Mouse (Mus musculus): ENCODE data around the gene Avil. TPM values are rescaled to one million over a fixed set of nuclear protein-coding genes. Genes with fewer than 3 reads are reported as not detected.

Avil gene
- polyA plus RNA-seq, 1 experiment, result 0.30 TPM

- TF ChIP-seq POLR2A (IDR thresholded peaks at IDR 0.05; ENCODE audit: borderline replicate concordance, extremely low read depth, low read depth, low read length) (no peak), CTCF (IDR thresholded peaks at IDR 0.05; ENCODE audit: insufficient read depth, low read length) (no peak)
- 0 out of 2 replicates have a peak, but pooled peaks cover 2% of the 10 kb centered on the region for H3K4me1 ChIP-seq (ENCODE audit: control insufficient read depth, insufficient read depth, low read length)
- WGBS, result 77% methylated on average over 5 of the region's 5 CpGs
- no peak for DNase-seq
- no peak overlapping the region for H3K4me3 ChIP-seq (replicated peaks; ENCODE audit: extremely low read depth, low read depth, low read length)
These were observed 2.3 kb downstream of the Avil start for GRCm38 (mm10) chr10:127002765-127003164.

GRCm38 (mm10) chr10:127003334-127003733 is 2.8 kb downstream of the Avil start:
- Histone ChIP-seq H3K4me3 (replicated peaks; ENCODE audit: extremely low read depth, low read depth, low read length) (no peak overlapping the region), H3K4me1 (ENCODE audit: control insufficient read depth, insufficient read depth, low read length) (0 out of 2 replicates have a peak, but pooled peaks cover 2% of the 10 kb centered on the region)
- 81% methylated on average over 8 of the region's 8 CpGs for WGBS
- no peak for DNase-seq
- TF ChIP-seq CTCF (IDR thresholded peaks at IDR 0.05; ENCODE audit: insufficient read depth, low read length), result no peak
- TF ChIP-seq POLR2A (IDR thresholded peaks at IDR 0.05; ENCODE audit: borderline replicate concordance, extremely low read depth, low read depth, low read length), result no peak

- TF ChIP-seq CTCF (IDR thresholded peaks at IDR 0.05; ENCODE audit: insufficient read depth, low read length), result no peak
- no peak for TF ChIP-seq POLR2A (IDR thresholded peaks at IDR 0.05; ENCODE audit: borderline replicate concordance, extremely low read depth, low read depth, low read length)
- 78% methylated on average over 7 of the region's 7 CpGs for WGBS
- DNase-seq, result no peak
- Histone ChIP-seq H3K4me3 (replicated peaks; ENCODE audit: extremely low read depth, low read depth, low read length) (no peak overlapping the region), H3K4me1 (ENCODE audit: control insufficient read depth, insufficient read depth, low read length) (0 out of 2 replicates have a peak, but pooled peaks cover 2% of the 10 kb centered on the region)
These were observed 3.3 kb downstream of the Avil start for GRCm38 (mm10) chr10:127003806-127004205.

- Histone ChIP-seq H3K4me1 (ENCODE audit: control insufficient read depth, insufficient read depth, low read length) (no peaks in the 10 kb centered on the region), H3K4me3 (replicated peaks; ENCODE audit: extremely low read depth, low read depth, low read length) (no peak overlapping the region)
- WGBS, result 55% methylated on average over 5 of the region's 5 CpGs
- TF ChIP-seq CTCF (IDR thresholded peaks at IDR 0.05; ENCODE audit: insufficient read depth, low read length), result peak; percentile 25; the same call in 1 of the 2 replicates
- TF ChIP-seq POLR2A (IDR thresholded peaks at IDR 0.05; ENCODE audit: borderline replicate concordance, extremely low read depth, low read depth, low read length), result no peak
- DNase-seq, result no peak
These were observed 16.0 kb downstream of the Avil start for GRCm38 (mm10) chr10:127016488-127016887.

- Histone ChIP-seq H3K4me1 (ENCODE audit: control insufficient read depth, insufficient read depth, low read length) (no peaks in the 10 kb centered on the region), H3K4me3 (replicated peaks; ENCODE audit: extremely low read depth, low read depth, low read length) (no peak overlapping the region)
- TF ChIP-seq CTCF (IDR thresholded peaks at IDR 0.05; ENCODE audit: insufficient read depth, low read length), result no peak
- TF ChIP-seq POLR2A (IDR thresholded peaks at IDR 0.05; ENCODE audit: borderline replicate concordance, extremely low read depth, low read depth, low read length), result no peak
- WGBS, result 37% methylated on average over 2 of the region's 2 CpGs
- no peak for DNase-seq
These were observed 16.6 kb downstream of the Avil start for GRCm38 (mm10) chr10:127017071-127017470.

- H3K4me3 ChIP-seq (replicated peaks; ENCODE audit: extremely low read depth, low read depth, low read length), result no peak overlapping the region
- TF ChIP-seq CTCF (IDR thresholded peaks at IDR 0.05; ENCODE audit: insufficient read depth, low read length), result no peak
- TF ChIP-seq POLR2A (IDR thresholded peaks at IDR 0.05; ENCODE audit: borderline replicate concordance, extremely low read depth, low read depth, low read length), result no peak
- no peaks in the 10 kb centered on the region for H3K4me1 ChIP-seq (ENCODE audit: control insufficient read depth, insufficient read depth, low read length)
- WGBS, result 76% methylated on average over 16 of the region's 16 CpGs
- DNase-seq, result no peak
These were observed 17.9 kb downstream of the Avil start for GRCm38 (mm10) chr10:127018422-127018821.

- TF ChIP-seq POLR2A (IDR thresholded peaks at IDR 0.05; ENCODE audit: borderline replicate concordance, extremely low read depth, low read depth, low read length) (peak; percentile 55; the same call in 1 of the 2 replicates), CTCF (IDR thresholded peaks at IDR 0.05; ENCODE audit: insufficient read depth, low read length) (peak; percentile 94)
- peak within 1 kb of the TSS; percentile 96 for H3K4me3 ChIP-seq (replicated peaks; ENCODE audit: extremely low read depth, low read depth, low read length)
- peak; percentile 90 for DNase-seq
- H3K4me1 ChIP-seq (ENCODE audit: control insufficient read depth, insufficient read depth, low read length), result peaks cover 3% of the 10 kb centered on the region; the same call in 1 of the 2 replicates
- 4% methylated on average over 56 of the region's 56 CpGs for WGBS
These were observed 30.1 kb downstream of the Avil start, which contains the start of gene Tsfm for GRCm38 (mm10) chr10:127030336-127031296. Gene Tsfm, minus strand, starts transcription at chr10:127030840.

- 77% methylated on average over 8 of the region's 8 CpGs for WGBS
These were observed 32.8 kb downstream of the Avil start for GRCm38 (mm10) chr10:127033301-127033741.

GRCm38 (mm10) chr10:127036273-127036672 is 35.8 kb downstream of the Avil start:
- Histone ChIP-seq H3K4me1 (ENCODE audit: control insufficient read depth, insufficient read depth, low read length) (0 out of 2 replicates have a peak, but pooled peaks cover 3% of the 10 kb centered on the region), H3K4me3 (replicated peaks; ENCODE audit: extremely low read depth, low read depth, low read length) (no peak overlapping the region)
- WGBS, result 80% methylated on average over 12 of the region's 12 CpGs
- TF ChIP-seq CTCF (IDR thresholded peaks at IDR 0.05; ENCODE audit: insufficient read depth, low read length), result no peak
- TF ChIP-seq POLR2A (IDR thresholded peaks at IDR 0.05; ENCODE audit: borderline replicate concordance, extremely low read depth, low read depth, low read length), result no peak
- no peak for DNase-seq

More at GRCm38 (mm10) chr10:127033301-127033741, 32.8 kb downstream of the Avil start:
- no peak for DNase-seq
- Histone ChIP-seq H3K4me3 (replicated peaks; ENCODE audit: extremely low read depth, low read depth, low read length) (no peak overlapping the region), H3K4me1 (ENCODE audit: control insufficient read depth, insufficient read depth, low read length) (peaks cover 3% of the 10 kb centered on the region; the same call in 1 of the 2 replicates)
- TF ChIP-seq CTCF (IDR thresholded peaks at IDR 0.05; ENCODE audit: insufficient read depth, low read length) (no peak), POLR2A (IDR thresholded peaks at IDR 0.05; ENCODE audit: borderline replicate concordance, extremely low read depth, low read depth, low read length) (no peak)
